Mouse (Mus musculus): ENCODE results near the gene Hbs1l.

- no peak for TF ChIP-seq POLR2A (IDR thresholded peaks at IDR 0.05; ENCODE audit: borderline replicate concordance, low read depth, low read length)
- TF ChIP-seq CTCF (IDR thresholded peaks at IDR 0.05; ENCODE audit: low read depth, low read length), result no peak
Measured at GRCm38 (mm10) chr10:21367481-21367880, 71.7 kb downstream of the Hbs1l start.

All from bone marrow macrophage, adult 2 months (primary cell).